Mouse (Mus musculus) MEL (cell line): ENCODE measurements around the gene Selenoo.

Experiments
- CTCF ChIP-seq, 3 experiments: IDR thresholded peaks in 2 of 3; conservative IDR thresholded peaks in 1 of 3; 2 replicates each; pipeline ENCODE4 v1.5.1; 2011 to 2012; ENCODE audit warnings: low read length in 3 of 3, low read depth in 2 of 3, mild to moderate bottlenecking in 2 of 3, improper control_type of control experiment in 1 of 3, inconsistent platforms in 1 of 3, mixed read lengths in 1 of 3, moderate library complexity in 1 of 3; ENCODE audit not compliant: control insufficient read depth in 1 of 3, insufficient read depth in 1 of 3, poor library complexity in 1 of 3, severe bottlenecking in 1 of 3
- ELF1 ChIP-seq: IDR thresholded peaks from 2 replicates; pipeline ENCODE4 v1.6.1; 2014; ENCODE audit warnings: low read depth, mild to moderate bottlenecking, inconsistent platforms, low read length, improper control_type of control experiment, moderate library complexity
- GATA1 ChIP-seq: IDR thresholded peaks from 2 replicates; pipeline ENCODE4 v1.6.1; 2011; ENCODE audit warnings: low read depth, low read length, improper control_type of control experiment
- HCFC1 ChIP-seq: IDR thresholded peaks from 2 replicates; pipeline ENCODE4 v1.6.1; 2012; ENCODE audit warnings: low read depth, mild to moderate bottlenecking, inconsistent platforms, low read length, improper control_type of control experiment, moderate library complexity
- MEF2A ChIP-seq: IDR thresholded peaks from 2 replicates; pipeline ENCODE4 v1.6.1; 2014; ENCODE audit warnings: low read depth, mild to moderate bottlenecking, inconsistent platforms, low read length, improper control_type of control experiment; ENCODE audit not compliant: poor library complexity, insufficient replicate concordance, severe bottlenecking; ENCODE audit errors: extremely low read depth
- NELFE ChIP-seq: IDR thresholded peaks from 2 replicates; pipeline ENCODE4 v1.6.1; 2011; ENCODE audit warnings: low read depth, low read length, improper control_type of control experiment
- POLR2A ChIP-seq, 2 experiments: IDR thresholded peaks; 2 replicates each; pipeline ENCODE4 v1.6.1; 2011 to 2012; ENCODE audit warnings: low read length in 2 of 2, mild to moderate bottlenecking in 2 of 2, control low read depth in 1 of 2, improper control_type of control experiment in 1 of 2, low read depth in 1 of 2, moderate library complexity in 1 of 2; ENCODE audit not compliant: control insufficient read depth in 1 of 2, insufficient read depth in 1 of 2, poor library complexity in 1 of 2
- USF2 ChIP-seq, 2 experiments: IDR thresholded peaks; 2 replicates each; pipeline ENCODE4 v1.6.1; 2011 to 2012; ENCODE audit warnings: improper control_type of control experiment in 2 of 2, low read length in 2 of 2, borderline replicate concordance in 1 of 2, inconsistent platforms in 1 of 2, low read depth in 1 of 2, mild to moderate bottlenecking in 1 of 2; ENCODE audit not compliant: insufficient read depth in 1 of 2

DNA sequence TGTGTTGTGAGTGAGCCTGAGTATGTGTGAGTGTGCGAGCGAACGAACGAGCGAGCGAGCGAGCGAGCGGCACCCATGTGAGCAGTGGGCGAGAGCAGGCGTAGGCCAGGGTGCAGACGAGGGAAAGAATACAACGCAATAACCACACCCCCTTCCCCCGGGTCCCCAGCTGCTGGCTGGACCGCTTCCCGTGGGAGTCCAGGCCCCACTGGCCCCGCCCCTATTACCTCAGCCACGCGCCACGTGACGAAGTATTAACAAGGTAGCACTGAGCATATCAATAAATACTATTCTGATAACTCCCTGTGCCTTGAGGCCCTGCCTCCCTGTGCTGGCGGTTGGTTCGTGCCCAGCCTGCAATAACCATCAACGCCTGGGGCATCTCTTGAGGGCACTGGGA is 18.3 kb upstream of the Selenoo start:
- TF ChIP-seq GATA1 = no peak
- TF ChIP-seq HCFC1 = no peak
- TF ChIP-seq USF2 (IDR thresholded peaks at IDR 0.05; ENCODE audit: borderline replicate concordance in 1 of 2, insufficient read depth in 1 of 2, low read depth in 1 of 2, low read length in 2 of 2) = no peak
- TF ChIP-seq CTCF (IDR thresholded peaks at IDR 0.05 in 2 of 3, conservative IDR thresholded peaks at IDR 0.05 in 1 of 3; ENCODE audit: control insufficient read depth in 1 of 3, insufficient read depth in 1 of 3, low read depth in 2 of 3, low read length in 3 of 3, poor library complexity in 1 of 3, severe bottlenecking in 1 of 3) = no peak
- TF ChIP-seq MEF2A = no peak
- TF ChIP-seq POLR2A (IDR thresholded peaks at IDR 0.05; ENCODE audit: control insufficient read depth in 1 of 2, insufficient read depth in 1 of 2, low read depth in 1 of 2, low read length in 2 of 2, poor library complexity in 1 of 2) = no peak
- no peak for TF ChIP-seq ELF1
- no peak for TF ChIP-seq NELFE
